8 mouse cellular contexts compared by ENCODE assay signal in genomic region chr10:7212537-7212936, GRCm38 (mm10). TPM values are rescaled to one million over a fixed set of nuclear protein-coding genes. Genes with fewer than 3 reads are reported as not detected.
DNase-seq lines count a peak whose midpoint lies in the region; ATAC-seq and TF ChIP-seq lines count a peak whose summit lies in the region.

No protein-coding gene starts in this region.

- 0 out of 2 replicates have a peak, but pooled peaks cover 3% of the 10 kb centered on the region for H3K9me3 ChIP-seq in hindbrain, embryonic 10.5 days
- H3K9me3 ChIP-seq in liver, embryonic 15.5 days (replicated peaks) = no peaks in the 10 kb centered on the region

- H3K36me3 ChIP-seq in hindbrain, embryonic 10.5 days = no peaks in the 10 kb centered on the region
- H3K36me3 ChIP-seq in liver, embryonic 15.5 days (replicated peaks) = no peaks in the 10 kb centered on the region

- peak overlapping the region; percentile 92 for H3K27ac ChIP-seq in hindbrain, embryonic 10.5 days
- peak overlapping the region; percentile 73 for H3K27ac ChIP-seq in liver, embryonic 15.5 days (replicated peaks)
- 0 out of 2 replicates have a peak overlapping the region, but pooled peaks have one; percentile 56 for H3K27ac ChIP-seq in olfactory bulb, adult 2 months (ENCODE audit: insufficient read depth, low read depth, low read length)

- peak overlapping the region; percentile 85 for H3K4me3 ChIP-seq in hindbrain, embryonic 10.5 days
- peak overlapping the region; percentile 70 for H3K4me3 ChIP-seq in liver, embryonic 15.5 days (replicated peaks)
- H3K4me3 ChIP-seq in olfactory bulb, adult 2 months (ENCODE audit: insufficient read depth, low read depth, low read length) = peak overlapping the region; percentile 62

- no peak for TF ChIP-seq CTCF in olfactory bulb, adult 2 months (IDR thresholded peaks at IDR 0.05; ENCODE audit: insufficient read depth, low read depth, low read length)

- ATAC-seq in liver, embryonic 15.5 days (ENCODE audit: insufficient read depth) = no peak

- 31% methylated on average over 10 of the region's 10 CpGs for WGBS in hindbrain, embryonic 10.5 days
- 14% methylated on average over 10 of the region's 10 CpGs for WGBS in liver, embryonic 15.5 days (ENCODE audit: insufficient replicate concordance)
- 1% methylated on average over 10 of the region's 10 CpGs for WGBS in olfactory bulb, adult 2 months

- peak overlapping the region; percentile 98 for H3K4me2 ChIP-seq in liver, embryonic 15.5 days

- TF ChIP-seq POLR2A in olfactory bulb, adult 2 months (IDR thresholded peaks at IDR 0.05; ENCODE audit: insufficient read depth, low read depth, low read length) = no peak

- no peaks in the 10 kb centered on the region for H3K27me3 ChIP-seq in hindbrain, embryonic 10.5 days (ENCODE audit: insufficient read depth, poor library complexity, severe bottlenecking)
- no peaks in the 10 kb centered on the region for H3K27me3 ChIP-seq in liver, embryonic 15.5 days

- H3K4me1 ChIP-seq in hindbrain, embryonic 10.5 days (replicated peaks) = peaks cover 37% of the 10 kb centered on the region
- peaks cover 62% of the 10 kb centered on the region for H3K4me1 ChIP-seq in liver, embryonic 15.5 days (replicated peaks)
- peaks cover 6% of the 10 kb centered on the region for H3K4me1 ChIP-seq in olfactory bulb, adult 2 months (ENCODE audit: control insufficient read depth, insufficient read depth, low read length)

- DNase-seq in cerebellum, adult 9-11 months = peak; percentile 65
- DNase-seq in cerebellum, adult 18-20 months = no peak
- DNase-seq in urinary bladder, postnatal 14 days (ENCODE audit: low spot score) = peak; percentile 39
- no peak for DNase-seq in urinary bladder, postnatal 10 days (ENCODE audit: low spot score)
- no peak for DNase-seq in hindbrain, embryonic 10.5 days (ENCODE audit: low spot score)
- DNase-seq in yolk sac, embryonic 10.5 days (ENCODE audit: low spot score) = no peak

- peak overlapping the region; percentile 63 for H3K9ac ChIP-seq in liver, embryonic 15.5 days

RNA-seq across cellular contexts. Expression of gene Cnksr3, which starts 0.5 kb away (rescaled TPM):
- polyA plus RNA-seq in hindbrain, embryonic 10.5 days (2016; fragmentation: Nextera tagmentation; extraction: Ambion mirVana) = 7.3 and 10.5 TPM in 2 replicates
- 3.5 and 4.0 TPM in 2 replicates for polyA plus RNA-seq in liver, embryonic 15.5 days (2015; fragmentation: Nextera tagmentation; extraction: Ambion mirVana)
- not detected in 2 replicates for polyA plus RNA-seq in olfactory bulb, adult 2 months (2012; ENCODE audit: insufficient read depth, insufficient read length, low replicate concordance, missing spikeins)

Comparison
In these comparisons a context has a peak if more than half of its experiments do, and no peak if none do; other contexts are left out.
1. DNase-seq: peak in cerebellum, adult 9-11 months (single experiment) and urinary bladder, postnatal 14 days (single experiment); none in cerebellum, adult 18-20 months (0 of 2), urinary bladder, postnatal 10 days (single experiment), hindbrain, embryonic 10.5 days (single experiment) and yolk sac, embryonic 10.5 days (single experiment).
2. Peak in every context shown above with its lines, with median percentiles within 50 percentile points of each other: H3K27ac ChIP-seq and H3K4me3 ChIP-seq.